Mouse (Mus musculus) embryonic facial prominence, embryonic 12.5 days (tissue): Measurements from ENCODE around the gene Zfp3. TPM values are rescaled to one million over a fixed set of nuclear protein-coding genes. Genes with fewer than 3 reads are reported as not detected.

ENCODE experiments used
- ATAC-seq: fragments of 200-750 bp; cut with Nextera tagmentation; 2 replicates; pipeline ENCODE4 v1.8.0; 2017; ENCODE audit not compliant: insufficient number of reproducible peaks, insufficient read depth, low FRiP score, low TSS enrichment
- H3K27ac ChIP-seq: fragments of 300-500 bp; sonication (generic); 2 replicates; pipeline ENCODE4 v1.5.1; 2016; ENCODE audit warnings: mild to moderate bottlenecking
- H3K27me3 ChIP-seq: fragments of 300-500 bp; sonication (generic); 2 replicates; pipeline ENCODE4 v1.6.1; 2016; ENCODE audit warnings: mild to moderate bottlenecking, moderate library complexity
- H3K36me3 ChIP-seq: fragments of 300-500 bp; sonication (generic); 2 replicates; pipeline ENCODE4 v1.6.1; 2016; ENCODE audit warnings: mild to moderate bottlenecking
- H3K4me1 ChIP-seq: fragments of 300-500 bp; sonication (generic); 2 replicates; pipeline ENCODE4 v1.6.1; 2016
- H3K4me2 ChIP-seq: fragments of 300-500 bp; sonication (generic); replicated peaks from 2 replicates; pipeline ENCODE4 v1.6.1; 2016; ENCODE audit warnings: mild to moderate bottlenecking, moderate library complexity
- H3K4me3 ChIP-seq: fragments of 300-500 bp; sonication (generic); 2 replicates; pipeline ENCODE4 v1.5.1; 2016; ENCODE audit warnings: mild to moderate bottlenecking
- H3K9ac ChIP-seq: fragments of 300-500 bp; sonication (generic); 2 replicates; pipeline ENCODE4 v1.6.1; 2016; ENCODE audit warnings: mild to moderate bottlenecking, moderate library complexity
- H3K9me3 ChIP-seq: fragments of 300-500 bp; sonication (generic); 2 replicates; pipeline ENCODE4 v1.6.1; 2016; ENCODE audit warnings: mild to moderate bottlenecking, moderate library complexity
- WGBS: fragments of 180-500 bp; shearing (Covaris S2); methylation state at CpG from one replicate; pipeline ENCODE4 v1.1.7; 2016; 5-methylcytosine and 5-hydroxymethylcytosine counted together
- microRNA-seq: library from miRNA; unstranded; fragments of <30 nt; microRNA quantifications from one replicate; pipeline ENCODE4, GENCODE M21; 2017
- polyA plus RNA-seq: library from polyadenylated mRNA; unstranded; fragments of >200 nt; fragmentation: Nextera tagmentation; extraction: Ambion mirVana; gene quantifications from 2 replicates; pipeline ENCODE4 v1.2.1, GENCODE M21; 2016

Zfp3 gene
- polyA plus RNA-seq, 1 experiment from 2014 or later: 7.5 TPM

DNA sequence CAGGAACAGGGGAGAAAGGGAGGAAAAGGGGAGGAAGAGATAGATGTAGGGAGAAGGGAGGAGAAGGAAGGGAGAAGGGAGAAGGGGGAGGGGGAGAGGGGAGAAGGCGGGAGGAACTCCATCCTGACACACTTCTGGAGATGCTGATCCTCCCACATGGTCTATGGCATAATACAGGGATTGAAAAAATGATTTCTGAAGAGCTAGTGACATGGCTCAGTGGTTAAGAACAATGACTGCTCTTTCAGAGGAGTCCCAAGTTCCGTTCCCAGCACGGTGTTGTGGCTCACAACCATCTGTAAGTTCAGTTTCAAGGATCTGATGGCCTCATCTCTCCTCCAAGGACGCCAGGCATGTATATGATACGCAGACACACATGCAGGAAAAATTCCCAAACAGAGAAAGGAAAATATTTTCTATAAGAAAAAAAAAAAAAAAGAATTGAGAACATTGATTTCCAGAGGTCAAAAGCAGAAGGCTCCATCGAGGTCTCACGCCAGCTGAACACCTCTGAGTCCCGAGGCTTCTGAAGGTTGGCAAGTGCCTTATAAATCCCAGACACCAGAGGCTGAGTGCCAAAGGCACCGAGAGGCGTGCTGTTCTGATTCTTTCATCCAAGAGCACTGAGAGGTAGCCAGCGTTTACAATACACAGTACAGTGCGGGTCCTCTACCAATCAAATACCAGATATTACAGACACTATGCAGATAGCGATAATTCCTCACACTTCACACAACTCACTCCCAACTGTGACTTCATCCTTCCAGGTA lies 47.6 kb downstream of the Zfp3 start:
- H3K36me3 ChIP-seq: no peaks in the 10 kb centered on the region
- H3K4me2 ChIP-seq: no peak overlapping the region
- H3K4me1 ChIP-seq: no peaks in the 10 kb centered on the region
- peaks cover 2% of the 10 kb centered on the region; the same call in 1 of the 2 replicates for H3K27me3 ChIP-seq
- ATAC-seq: no peak
- 76% methylated on average over 13 of the region's 13 CpGs for WGBS
- no peaks in the 10 kb centered on the region for H3K9me3 ChIP-seq
- H3K4me3 ChIP-seq: no peak overlapping the region
- H3K9ac ChIP-seq: no peak overlapping the region
- H3K27ac ChIP-seq: no peak overlapping the region

DNA sequence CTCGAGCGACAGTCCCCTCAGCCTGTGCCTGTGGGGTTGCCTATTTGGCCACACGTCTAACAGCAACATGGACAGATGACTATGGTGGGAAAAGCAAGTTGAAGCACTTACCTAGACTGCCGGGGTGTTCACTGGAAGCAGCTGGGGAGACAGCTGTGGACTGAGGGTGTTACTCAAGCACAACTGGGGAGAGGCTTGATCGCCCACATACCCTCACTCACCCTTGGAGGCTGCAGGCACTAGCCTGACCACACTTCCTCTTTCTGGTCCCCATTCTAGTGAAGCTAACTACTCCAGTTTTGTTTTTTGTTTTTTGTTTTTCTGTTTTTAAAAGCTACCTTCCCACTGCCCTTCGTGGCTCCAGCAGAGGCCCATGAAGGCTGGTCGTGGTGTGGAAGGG lies 48.4 kb downstream of the Zfp3 start, which contains the start of gene Scimp:
Gene Scimp, minus strand, starts transcription at position 222 of the 400 bp plus-strand sequence.
- H3K4me3 ChIP-seq: no peak within 1 kb of the TSS
- no peaks in the 10 kb centered on the region for H3K9me3 ChIP-seq
- no peak within 1 kb of the TSS for H3K27ac ChIP-seq
- no peaks in the 10 kb centered on the region for H3K4me1 ChIP-seq
- no peaks in the 10 kb centered on the region for H3K36me3 ChIP-seq
- no peak for ATAC-seq
- H3K9ac ChIP-seq: no peak within 1 kb of the TSS
- peaks cover 2% of the 10 kb centered on the region; the same call in 1 of the 2 replicates for H3K27me3 ChIP-seq
- no peak within 1 kb of the TSS for H3K4me2 ChIP-seq
- 84% methylated on average over 7 of the region's 7 CpGs for WGBS

DNA sequence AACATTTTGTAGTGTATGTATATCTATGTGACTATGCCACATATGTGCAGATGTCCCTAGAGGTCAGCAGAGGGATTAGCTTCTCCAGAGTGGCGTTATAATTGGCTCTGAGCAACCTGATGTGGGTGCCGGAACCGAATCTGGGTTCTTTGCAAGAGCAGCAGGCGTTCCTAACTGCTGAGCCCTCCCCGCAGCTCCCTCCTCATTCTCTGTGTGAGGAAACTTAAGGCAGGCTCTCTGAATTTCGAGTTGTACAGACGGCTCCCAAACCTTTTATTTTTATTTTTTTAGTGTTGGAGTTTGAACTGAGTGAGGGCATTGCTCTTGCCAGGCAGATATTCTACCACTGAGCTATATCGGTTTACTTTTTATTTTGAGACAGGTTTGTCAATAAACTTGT lies 51.1 kb downstream of the Zfp3 start:
- H3K4me1 ChIP-seq: no peaks in the 10 kb centered on the region
- H3K27me3 ChIP-seq: peaks cover 2% of the 10 kb centered on the region; the same call in 1 of the 2 replicates
- no peak overlapping the region for H3K9ac ChIP-seq
- no peak overlapping the region for H3K27ac ChIP-seq
- 79% methylated on average over 8 of the region's 8 CpGs for WGBS
- ATAC-seq: no peak
- no peak overlapping the region for H3K4me2 ChIP-seq
- no peak overlapping the region for H3K4me3 ChIP-seq
- no peaks in the 10 kb centered on the region for H3K36me3 ChIP-seq
- H3K9me3 ChIP-seq: no peaks in the 10 kb centered on the region

DNA sequence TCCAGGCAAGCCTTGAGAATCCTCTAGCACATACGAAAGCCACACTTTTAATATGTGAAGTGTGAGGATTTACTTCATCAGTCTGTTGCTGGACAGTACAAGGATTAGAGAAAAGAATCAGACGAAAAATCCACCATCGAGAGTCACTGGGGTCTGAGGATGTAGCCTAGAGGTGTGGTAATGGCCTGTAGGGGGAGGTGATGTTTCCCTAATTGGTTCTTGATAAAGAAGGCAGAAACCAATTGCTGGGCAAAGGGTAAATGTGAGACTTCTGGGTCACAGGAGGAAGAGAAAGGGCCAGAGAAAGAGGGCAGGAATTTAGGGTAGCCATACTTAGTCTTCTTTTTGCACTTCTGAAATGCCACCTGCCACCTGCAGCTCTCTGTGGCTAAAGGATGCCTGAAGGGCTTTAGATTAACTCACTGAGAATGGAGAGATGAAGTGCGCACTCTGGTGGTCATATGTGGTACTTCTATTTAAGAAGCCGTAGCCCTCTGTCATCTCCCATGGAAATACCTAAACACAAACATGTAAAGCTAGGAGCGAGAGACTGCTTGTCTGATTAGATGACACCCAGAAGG lies 51.6 kb downstream of the Zfp3 start:
- peaks cover 2% of the 10 kb centered on the region; the same call in 1 of the 2 replicates for H3K27me3 ChIP-seq
- H3K9ac ChIP-seq: no peak overlapping the region
- WGBS: 30% methylated on average over 6 of the region's 6 CpGs
- H3K4me1 ChIP-seq: no peaks in the 10 kb centered on the region
- no peak overlapping the region for H3K27ac ChIP-seq
- no peaks in the 10 kb centered on the region for H3K36me3 ChIP-seq
- no peaks in the 10 kb centered on the region for H3K9me3 ChIP-seq
- no peak for ATAC-seq
- H3K4me3 ChIP-seq: no peak overlapping the region
- H3K4me2 ChIP-seq: no peak overlapping the region

DNA sequence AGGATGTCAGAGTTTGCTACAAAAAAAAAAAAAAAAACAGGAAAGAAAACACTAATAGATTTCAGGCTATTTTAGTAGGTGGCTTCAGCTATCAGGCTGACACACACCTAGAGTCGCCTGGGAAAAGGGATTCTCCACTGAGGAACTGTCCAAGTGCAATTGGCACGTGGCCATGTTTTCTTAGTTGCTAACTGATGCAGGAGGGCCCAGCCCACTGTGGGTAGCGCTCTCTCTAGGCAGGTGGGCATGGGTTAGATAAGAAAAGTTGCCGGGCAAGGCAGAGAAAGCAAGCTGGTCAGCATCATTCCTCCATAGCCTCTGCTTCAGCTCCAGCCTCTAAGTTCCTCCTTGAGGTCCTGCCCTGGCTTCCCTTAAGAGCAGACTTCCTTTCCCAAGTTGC lies 52.8 kb downstream of the Zfp3 start:
- no peak overlapping the region for H3K4me3 ChIP-seq
- H3K4me1 ChIP-seq: no peaks in the 10 kb centered on the region
- peaks cover 2% of the 10 kb centered on the region; the same call in 1 of the 2 replicates for H3K27me3 ChIP-seq
- no peak overlapping the region for H3K4me2 ChIP-seq
- H3K9me3 ChIP-seq: no peaks in the 10 kb centered on the region
- H3K36me3 ChIP-seq: no peaks in the 10 kb centered on the region
- no peak for ATAC-seq
- 79% methylated on average over 4 of the region's 4 CpGs for WGBS
- H3K27ac ChIP-seq: no peak overlapping the region
- H3K9ac ChIP-seq: no peak overlapping the region

DNA sequence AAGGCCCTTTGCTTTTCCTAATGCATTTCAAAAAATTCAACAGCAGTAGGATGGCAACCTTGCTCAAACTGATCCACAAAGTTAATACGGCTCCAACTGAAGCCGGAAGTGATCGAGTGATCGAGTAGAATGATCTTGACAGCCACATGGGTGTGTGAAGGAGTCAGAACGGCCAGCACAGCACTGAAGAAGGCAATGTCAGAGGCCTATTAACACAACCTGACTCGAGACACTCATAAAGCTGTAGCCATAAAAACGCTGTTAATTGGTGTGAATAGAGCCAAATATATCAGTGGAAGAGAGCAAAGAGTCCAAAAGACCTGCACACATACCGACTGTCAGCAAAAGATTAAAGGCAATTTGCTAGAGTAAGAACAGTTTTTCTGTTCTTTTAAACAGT lies 56.1 kb downstream of the Zfp3 start:
- 81% methylated on average over 8 of the region's 8 CpGs for WGBS
- H3K27ac ChIP-seq: no peak overlapping the region
- H3K4me1 ChIP-seq: no peaks in the 10 kb centered on the region
- no peaks in the 10 kb centered on the region for H3K36me3 ChIP-seq
- H3K27me3 ChIP-seq: peaks cover 2% of the 10 kb centered on the region; the same call in 1 of the 2 replicates
- ATAC-seq: no peak
- H3K9me3 ChIP-seq: no peaks in the 10 kb centered on the region
- H3K4me2 ChIP-seq: no peak overlapping the region
- H3K9ac ChIP-seq: no peak overlapping the region
- H3K4me3 ChIP-seq: no peak overlapping the region

DNA sequence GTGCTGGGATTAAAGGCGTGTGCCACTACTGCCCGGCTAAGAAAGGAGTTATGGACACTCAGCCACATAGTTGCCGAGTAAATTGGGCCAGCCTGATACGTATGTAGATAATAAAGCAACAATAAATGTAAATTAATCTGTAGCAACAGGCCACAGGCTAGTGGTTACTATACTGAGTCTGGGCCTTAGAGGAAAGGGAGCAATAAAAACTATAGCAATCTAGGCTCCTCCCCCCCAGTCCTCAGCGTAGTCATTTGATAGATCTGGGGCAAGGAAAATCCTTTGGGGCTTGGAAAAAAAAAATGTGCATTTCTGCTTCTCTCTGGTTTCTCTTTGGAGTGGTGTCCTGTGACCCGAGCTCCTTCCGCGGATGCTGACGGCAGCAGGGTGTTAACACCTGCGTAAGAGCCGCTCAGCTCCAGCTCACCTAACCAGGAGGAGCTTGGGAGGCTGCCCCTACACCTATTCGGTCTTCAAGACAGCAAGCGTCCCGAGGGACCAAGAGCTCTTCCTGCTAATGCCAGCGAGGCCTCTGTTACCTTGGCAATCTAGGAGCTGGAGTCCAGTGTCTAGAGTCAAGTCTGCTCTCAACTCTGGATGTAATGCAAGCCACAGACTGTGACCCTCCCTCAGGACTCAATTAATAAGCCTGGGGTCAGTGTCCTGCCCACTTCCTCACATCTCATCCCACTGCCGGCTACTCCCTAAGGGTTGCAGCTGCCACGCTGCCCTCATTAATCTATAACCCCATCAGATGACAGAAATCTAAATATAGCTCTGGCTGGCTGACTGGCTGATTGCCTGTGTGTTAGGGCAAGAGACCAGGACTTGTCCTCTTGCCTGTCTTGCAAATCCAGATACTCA lies 58.0 kb downstream of the Zfp3 start:
- Histone ChIP-seq H3K27me3 (no peaks in the 10 kb centered on the region), H3K4me1 (no peaks in the 10 kb centered on the region), H3K9ac (no peak overlapping the region), H3K4me2 (no peak overlapping the region), H3K9me3 (no peaks in the 10 kb centered on the region), H3K4me3 (no peak overlapping the region), H3K27ac (no peak overlapping the region), H3K36me3 (no peaks in the 10 kb centered on the region)
- WGBS: 41% methylated on average over 17 of the region's 17 CpGs
- no peak for ATAC-seq

Small RNA genes within 50 kb of the gene (microRNA-seq; reads per million reads assigned to microRNA genes)
- gene Gm22760: not detected

Other genes starting within 250 kb of the Zfp3 start
- gene Vmo1, start 249.6 kb upstream of the Zfp3 start, polyA plus RNA-seq: 0.26 and 0.48 TPM in 2 replicates
- 0.50 and 0.77 TPM in 2 replicates for gene Gltpd2, start 245.0 kb upstream of the Zfp3 start, polyA plus RNA-seq
- 784 and 848 TPM in 2 replicates for gene Psmb6, start 238.8 kb upstream of the Zfp3 start, polyA plus RNA-seq
- not detected in 2 replicates for gene Gm40193, start 231.3 kb upstream of the Zfp3 start, polyA plus RNA-seq
- gene Pld2, start 224.1 kb upstream of the Zfp3 start, polyA plus RNA-seq: 4.4 and 6.7 TPM in 2 replicates
- gene Mink1, start 201.3 kb upstream of the Zfp3 start, polyA plus RNA-seq: 16.7 and 17.5 TPM in 2 replicates
- gene 4930544D05Rik, start 148.4 kb upstream of the Zfp3 start, polyA plus RNA-seq: not detected in 2 replicates
- gene Chrne, start 145.0 kb upstream of the Zfp3 start, polyA plus RNA-seq: not detected in 2 replicates
- 0.15 and 0.27 TPM in 2 replicates for gene Gp1ba, start 125.1 kb upstream of the Zfp3 start, polyA plus RNA-seq
- 96.5 and 104 TPM in 2 replicates for gene Rnf167, start 117.0 kb upstream of the Zfp3 start, polyA plus RNA-seq
- 159 and 160 TPM in 2 replicates for gene Slc25a11, start 116.7 kb upstream of the Zfp3 start, polyA plus RNA-seq
- gene Pfn1, start 109.6 kb upstream of the Zfp3 start, polyA plus RNA-seq: 1,467 and 1,498 TPM in 2 replicates
- 20.1 and 27.9 TPM in 2 replicates for gene Eno3, start 107.0 kb upstream of the Zfp3 start, polyA plus RNA-seq
- gene Spag7, start 94.8 kb upstream of the Zfp3 start, polyA plus RNA-seq: 143 and 149 TPM in 2 replicates
- 12.0 and 12.3 TPM in 2 replicates for gene Camta2, start 76.1 kb upstream of the Zfp3 start, polyA plus RNA-seq
- 1.1 and 1.6 TPM in 2 replicates for gene Inca1, start 64.1 kb upstream of the Zfp3 start, polyA plus RNA-seq
- gene Kif1c, start 63.7 kb upstream of the Zfp3 start, polyA plus RNA-seq: 2.8 and 3.0 TPM in 2 replicates
- gene Scimp, start 48.4 kb downstream of the Zfp3 start, polyA plus RNA-seq: not detected in 2 replicates
- gene Rabep1, start 80.6 kb downstream of the Zfp3 start, polyA plus RNA-seq: 43.9 and 45.9 TPM in 2 replicates
- gene Nup88, start 205.8 kb downstream of the Zfp3 start, polyA plus RNA-seq: 134 TPM in 2 replicates
- gene Rpain, start 206.0 kb downstream of the Zfp3 start, polyA plus RNA-seq: 71.3 and 73.8 TPM in 2 replicates
- 254 and 255 TPM in 2 replicates for gene C1qbp, start 218.8 kb downstream of the Zfp3 start, polyA plus RNA-seq
- gene Dhx33, start 240.2 kb downstream of the Zfp3 start, polyA plus RNA-seq: 27.2 TPM in 2 replicates